Mouse (Mus musculus): ENCODE results near the gene Dcaf8.

The Dcaf8 gene

GRCm38 (mm10) chr1:172148279-172148954 is 533 bp downstream of the Dcaf8 start:
- peak; percentile 22 for DNase-seq (ENCODE audit: low spot score)

GRCm38 (mm10) chr1:172148955-172149815 is 1.3 kb downstream of the Dcaf8 start:
- DNase-seq (ENCODE audit: low spot score), result no peak

- DNase-seq (ENCODE audit: low spot score), result no peak
These were observed 6.7 kb downstream of the Dcaf8 start for GRCm38 (mm10) chr1:172154536-172154935.

- DNase-seq (ENCODE audit: low spot score), result no peak
These were observed 7.6 kb downstream of the Dcaf8 start for GRCm38 (mm10) chr1:172155518-172155917.

GRCm38 (mm10) chr1:172159970-172160369 is 12.1 kb downstream of the Dcaf8 start:
- DNase-seq (ENCODE audit: low spot score), result no peak

- DNase-seq (ENCODE audit: low spot score), result no peak
These were observed 12.6 kb downstream of the Dcaf8 start for GRCm38 (mm10) chr1:172160508-172160907.

GRCm38 (mm10) chr1:172162009-172162408 is 14.1 kb downstream of the Dcaf8 start:
- no peak for DNase-seq (ENCODE audit: low spot score)

- DNase-seq (ENCODE audit: low spot score), result no peak
These were observed 15.1 kb downstream of the Dcaf8 start for GRCm38 (mm10) chr1:172162959-172163358.

GRCm38 (mm10) chr1:172167911-172168310 is 20.0 kb downstream of the Dcaf8 start:
- no peak for DNase-seq (ENCODE audit: low spot score)

- DNase-seq (ENCODE audit: low spot score), result no peak
These were observed 21.9 kb downstream of the Dcaf8 start for GRCm38 (mm10) chr1:172169809-172170208.

GRCm38 (mm10) chr1:172172381-172172780 is 24.5 kb downstream of the Dcaf8 start:
- no peak for DNase-seq (ENCODE audit: low spot score)

GRCm38 (mm10) chr1:172173181-172173580 is 25.3 kb downstream of the Dcaf8 start:
- no peak for DNase-seq (ENCODE audit: low spot score)

GRCm38 (mm10) chr1:172177791-172178190 is 29.9 kb downstream of the Dcaf8 start:
- DNase-seq (ENCODE audit: low spot score), result no peak

- no peak for DNase-seq (ENCODE audit: low spot score)
These were observed 31.2 kb downstream of the Dcaf8 start for GRCm38 (mm10) chr1:172179102-172179501.

- no peak for DNase-seq (ENCODE audit: low spot score)
These were observed 33.0 kb downstream of the Dcaf8 start for GRCm38 (mm10) chr1:172180881-172181280.

GRCm38 (mm10) chr1:172181777-172182176 is 33.9 kb downstream of the Dcaf8 start:
- no peak for DNase-seq (ENCODE audit: low spot score)

GRCm38 (mm10) chr1:172183056-172183455 is 35.2 kb downstream of the Dcaf8 start:
- no peak for DNase-seq (ENCODE audit: low spot score)

- no peak for DNase-seq (ENCODE audit: low spot score)
These were observed 36.0 kb downstream of the Dcaf8 start for GRCm38 (mm10) chr1:172183915-172184314.

GRCm38 (mm10) chr1:172186401-172187289 is 38.8 kb downstream of the Dcaf8 start:
- no peak for DNase-seq (ENCODE audit: low spot score)

GRCm38 (mm10) chr1:172188891-172189290 is 41.0 kb downstream of the Dcaf8 start:
- DNase-seq (ENCODE audit: low spot score), result no peak

GRCm38 (mm10) chr1:172191578-172191977 is 43.7 kb downstream of the Dcaf8 start:
- DNase-seq (ENCODE audit: low spot score), result no peak

GRCm38 (mm10) chr1:172192217-172192616 is 44.3 kb downstream of the Dcaf8 start:
- DNase-seq (ENCODE audit: low spot score), result no peak

All from urinary bladder, postnatal 25 days (tissue).